26 mouse cellular contexts compared by ENCODE assay signal in genomic region chr2:157028261-157028660, GRCm38 (mm10). TPM values are rescaled to one million over a fixed set of nuclear protein-coding genes. Genes with fewer than 3 reads are reported as not detected.
DNase-seq lines count a peak whose midpoint lies in the region; ATAC-seq and TF ChIP-seq lines count a peak whose summit lies in the region.
"Had no signal": no experiment of that assay in that cellular context is flagged by ENCODE, and none has a peak within 500 bp of the region (broad histone marks: within the 10 kb centered on the region; RNA-seq: fewer than 3 reads in every experiment).

No protein-coding gene starts in this region.

- DNase-seq in cerebellum, adult 18-20 months, result peak; percentile 60 to 64
- DNase-seq in cerebellum, postnatal 14 days, result no peak
- DNase-seq in gastrocnemius, postnatal 25 days, result peak; percentile 36
- no peak for DNase-seq in gastrocnemius, postnatal 36 days
- no peak for DNase-seq in adrenal gland, postnatal 14 days
- DNase-seq: adrenal gland, adult 2 months; forebrain, postnatal 0 days; kidney, postnatal 4 days; lung, postnatal 14 days; spleen, adult 18-20 months; thymus, adult 18-20 months had no signal

- H3K9me3 ChIP-seq in intestine, postnatal 0 days (ENCODE audit: control insufficient read depth), result 0 out of 2 replicates have a peak, but pooled peaks cover 5% of the 10 kb centered on the region
- no peaks in the 10 kb centered on the region for H3K9me3 ChIP-seq in intestine, embryonic 16.5 days (ENCODE audit: control insufficient read depth, low read length)
- H3K9me3 ChIP-seq in liver, embryonic 16.5 days (replicated peaks; ENCODE audit: control insufficient read depth, low read length), result peaks cover 6% of the 10 kb centered on the region

- H3K4me3 ChIP-seq in intestine, postnatal 0 days (ENCODE audit: low read depth, low read length), result no peak overlapping the region
- no peak overlapping the region for H3K4me3 ChIP-seq in intestine, embryonic 16.5 days (ENCODE audit: low read length)
- peak overlapping the region; percentile 61 for H3K4me3 ChIP-seq in liver, embryonic 16.5 days (ENCODE audit: low read depth, low read length)
- H3K4me3 ChIP-seq: embryonic facial prominence, embryonic 10.5 days; midbrain, embryonic 10.5 days had no signal

- H3K9ac ChIP-seq in intestine, postnatal 0 days (ENCODE audit: low read depth, low read length), result no peak overlapping the region
- H3K9ac ChIP-seq in intestine, embryonic 16.5 days (ENCODE audit: low read depth, low read length), result no peak overlapping the region
- peak overlapping the region; percentile 60 for H3K9ac ChIP-seq in liver, embryonic 16.5 days (ENCODE audit: low read depth, low read length)
- H3K9ac ChIP-seq: forebrain, postnatal 0 days had no signal

- intact Hi-C loops in gastrocnemius, postnatal 36 days (cut with DNase I), result no loop called here

- no peak for ATAC-seq in intestine, postnatal 0 days
- no peak for ATAC-seq in intestine, embryonic 16.5 days
- ATAC-seq in liver, embryonic 16.5 days (ENCODE audit: low read depth), result no peak
- ATAC-seq: forebrain, postnatal 0 days; inflammation-experienced regulatory T-cells, adult 6 months had no signal

- H3K4me1 ChIP-seq in intestine, postnatal 0 days (replicated peaks; ENCODE audit: control insufficient read depth, insufficient read depth, low read length), result no peaks in the 10 kb centered on the region
- H3K4me1 ChIP-seq in intestine, embryonic 16.5 days (ENCODE audit: control insufficient read depth, insufficient read depth, low read length), result no peaks in the 10 kb centered on the region
- peaks cover 31% of the 10 kb centered on the region for H3K4me1 ChIP-seq in liver, embryonic 16.5 days (ENCODE audit: control insufficient read depth, low read depth, low read length)
- H3K4me1 ChIP-seq: embryonic facial prominence, embryonic 10.5 days; hindbrain, embryonic 10.5 days; midbrain, embryonic 10.5 days had no signal

- 96% methylated on average over 4 of the region's 4 CpGs for WGBS in intestine, postnatal 0 days
- 87% methylated on average over 4 of the region's 4 CpGs for WGBS in intestine, embryonic 16.5 days
- 76% methylated on average over 4 of the region's 4 CpGs for WGBS in liver, embryonic 16.5 days (ENCODE audit: insufficient replicate concordance)

- H3K27me3 ChIP-seq in intestine, postnatal 0 days (replicated peaks; ENCODE audit: control insufficient read depth, insufficient read depth, low read length), result no peaks in the 10 kb centered on the region
- H3K27me3 ChIP-seq in intestine, embryonic 16.5 days (replicated peaks; ENCODE audit: control insufficient read depth, insufficient read depth, low read length), result no peaks in the 10 kb centered on the region
- no peaks in the 10 kb centered on the region for H3K27me3 ChIP-seq in liver, embryonic 16.5 days (ENCODE audit: control insufficient read depth, insufficient read depth, low read depth, low read length)
- H3K27me3 ChIP-seq: CH12.LX had no signal

- H3K36me3 ChIP-seq in intestine, postnatal 0 days (ENCODE audit: control insufficient read depth, insufficient read depth), result peaks cover 55% of the 10 kb centered on the region
- peaks cover 33% of the 10 kb centered on the region for H3K36me3 ChIP-seq in intestine, embryonic 16.5 days (ENCODE audit: control insufficient read depth, insufficient read depth, low read length)
- peaks cover 21% of the 10 kb centered on the region for H3K36me3 ChIP-seq in liver, embryonic 16.5 days (ENCODE audit: control insufficient read depth, insufficient read depth)

- TF ChIP-seq CTCF in intestine, postnatal 0 days (IDR thresholded peaks at IDR 0.05; ENCODE audit: low read depth), result no peak

- no peak overlapping the region for H3K4me2 ChIP-seq in intestine, postnatal 0 days (replicated peaks; ENCODE audit: low read depth)
- H3K4me2 ChIP-seq in intestine, embryonic 16.5 days (ENCODE audit: low read depth, low read length), result no peak overlapping the region
- H3K4me2 ChIP-seq in liver, embryonic 16.5 days (ENCODE audit: low read depth, low read length), result peak overlapping the region; percentile 82

- 0 out of 2 replicates have a peak overlapping the region, but pooled peaks have one; percentile 2 for H3K27ac ChIP-seq in intestine, postnatal 0 days (ENCODE audit: low read depth, low read length)
- H3K27ac ChIP-seq in intestine, embryonic 16.5 days (ENCODE audit: low read length), result no peak overlapping the region
- peak overlapping the region; percentile 89 for H3K27ac ChIP-seq in liver, embryonic 16.5 days (ENCODE audit: low read length)
- H3K27ac ChIP-seq: embryonic facial prominence, embryonic 10.5 days; midbrain, embryonic 10.5 days had no signal

RNA-seq across cellular contexts. Expression of gene Dsn1, which starts 21.3 kb away (rescaled TPM):
- total RNA-seq in gastrocnemius, postnatal 25 days (2021), result 1 to 10 TPM; 1.2 to 1.9 TPM
- 1 to 10 TPM; 1.2 to 1.3 TPM for total RNA-seq in gastrocnemius, postnatal 36 days (2021)
- polyA plus RNA-seq in intestine, postnatal 0 days (2015; fragmentation: Nextera tagmentation; extraction: Ambion mirVana), result 7.7 and 7.9 TPM in 2 replicates
- 23.4 and 25.3 TPM in 2 replicates for polyA plus RNA-seq in intestine, embryonic 16.5 days (2015; fragmentation: Nextera tagmentation; extraction: Ambion mirVana)
- polyA plus RNA-seq in liver, embryonic 16.5 days (2015; fragmentation: Nextera tagmentation; extraction: Ambion mirVana), result 26.7 and 28.0 TPM in 2 replicates
- total RNA-seq in adrenal gland, postnatal 14 days (2021), result 8.3 and 9.2 TPM in 2 replicates

RNA-seq across cellular contexts. Expression of gene Ndrg3, which starts 36.4 kb away (rescaled TPM):
- 10 to 100 TPM; 22.7 to 28.2 TPM for total RNA-seq in gastrocnemius, postnatal 25 days (2021)
- total RNA-seq in gastrocnemius, postnatal 36 days (2021), result 10 to 100 TPM; 25.1 TPM
- polyA plus RNA-seq in intestine, postnatal 0 days (2015; fragmentation: Nextera tagmentation; extraction: Ambion mirVana), result 25.1 and 25.3 TPM in 2 replicates
- 46.7 and 47.6 TPM in 2 replicates for polyA plus RNA-seq in intestine, embryonic 16.5 days (2015; fragmentation: Nextera tagmentation; extraction: Ambion mirVana)
- polyA plus RNA-seq in liver, embryonic 16.5 days (2015; fragmentation: Nextera tagmentation; extraction: Ambion mirVana), result 30.8 and 32.6 TPM in 2 replicates
- total RNA-seq in adrenal gland, postnatal 14 days (2021), result 53.4 and 64.4 TPM in 2 replicates

RNA-seq across cellular contexts. Expression of gene Soga1, which starts 50.8 kb away (rescaled TPM):
- 1 to 10 TPM; 4.5 to 5.0 TPM for total RNA-seq in gastrocnemius, postnatal 25 days (2021)
- total RNA-seq in gastrocnemius, postnatal 36 days (2021), result 1 to 10 TPM; 3.9 to 4.1 TPM
- 0.90 TPM in 2 replicates for polyA plus RNA-seq in intestine, postnatal 0 days (2015; fragmentation: Nextera tagmentation; extraction: Ambion mirVana)
- 1.2 and 1.3 TPM in 2 replicates for polyA plus RNA-seq in intestine, embryonic 16.5 days (2015; fragmentation: Nextera tagmentation; extraction: Ambion mirVana)
- 1.4 and 1.8 TPM in 2 replicates for polyA plus RNA-seq in liver, embryonic 16.5 days (2015; fragmentation: Nextera tagmentation; extraction: Ambion mirVana)
- 31.9 and 33.5 TPM in 2 replicates for total RNA-seq in adrenal gland, postnatal 14 days (2021)

RNA-seq across cellular contexts. Expression of gene Tldc2, which starts 58.6 kb away (rescaled TPM):
- total RNA-seq in gastrocnemius, postnatal 25 days (2021), result not detected
- total RNA-seq in gastrocnemius, postnatal 36 days (2021), result not detected
- not detected in 2 replicates for polyA plus RNA-seq in intestine, postnatal 0 days (2015; fragmentation: Nextera tagmentation; extraction: Ambion mirVana)
- not detected in 2 replicates for polyA plus RNA-seq in intestine, embryonic 16.5 days (2015; fragmentation: Nextera tagmentation; extraction: Ambion mirVana)
- polyA plus RNA-seq in liver, embryonic 16.5 days (2015; fragmentation: Nextera tagmentation; extraction: Ambion mirVana), result not detected in 2 replicates
- total RNA-seq in adrenal gland, postnatal 14 days (2021), result not detected in 2 replicates
- total RNA-seq: adrenal gland, adult 2 months; CH12.LX; forebrain, postnatal 0 days; gastrocnemius, adult 8-10 months; layer of hippocampus, postnatal 25 days; left cerebral cortex, postnatal 36 days; liver, adult 2 months had no signal
- polyA plus RNA-seq: brain, embryonic 14.5 days; embryonic facial prominence, embryonic 10.5 days; forebrain, postnatal 0 days; hindbrain, embryonic 10.5 days; inflammation-experienced regulatory T-cells, adult 6 months; liver, adult 2 months; midbrain, embryonic 10.5 days; neural tube, embryonic 11.5 days; stomach, embryonic 14.5 days had no signal

Comparison
In these comparisons a context has a peak if more than half of its experiments do, and no peak if none do; other contexts are left out.
1. DNase-seq: peak in cerebellum, adult 18-20 months (2 of 2) and gastrocnemius, postnatal 25 days (single experiment); none in cerebellum, postnatal 14 days (0 of 2), gastrocnemius, postnatal 36 days (0 of 2) and adrenal gland, postnatal 14 days (single experiment).